Mouse (Mus musculus) 3T3-L1 (cell line): ENCODE data around the gene Nsun2.

Source experiments
- DNase-seq: peaks from one replicate; pipeline ENCODE4 v3.0.0-alpha.2; 2015; ENCODE audit warnings: low read depth, low spot score

Gene Nsun2

DNA sequence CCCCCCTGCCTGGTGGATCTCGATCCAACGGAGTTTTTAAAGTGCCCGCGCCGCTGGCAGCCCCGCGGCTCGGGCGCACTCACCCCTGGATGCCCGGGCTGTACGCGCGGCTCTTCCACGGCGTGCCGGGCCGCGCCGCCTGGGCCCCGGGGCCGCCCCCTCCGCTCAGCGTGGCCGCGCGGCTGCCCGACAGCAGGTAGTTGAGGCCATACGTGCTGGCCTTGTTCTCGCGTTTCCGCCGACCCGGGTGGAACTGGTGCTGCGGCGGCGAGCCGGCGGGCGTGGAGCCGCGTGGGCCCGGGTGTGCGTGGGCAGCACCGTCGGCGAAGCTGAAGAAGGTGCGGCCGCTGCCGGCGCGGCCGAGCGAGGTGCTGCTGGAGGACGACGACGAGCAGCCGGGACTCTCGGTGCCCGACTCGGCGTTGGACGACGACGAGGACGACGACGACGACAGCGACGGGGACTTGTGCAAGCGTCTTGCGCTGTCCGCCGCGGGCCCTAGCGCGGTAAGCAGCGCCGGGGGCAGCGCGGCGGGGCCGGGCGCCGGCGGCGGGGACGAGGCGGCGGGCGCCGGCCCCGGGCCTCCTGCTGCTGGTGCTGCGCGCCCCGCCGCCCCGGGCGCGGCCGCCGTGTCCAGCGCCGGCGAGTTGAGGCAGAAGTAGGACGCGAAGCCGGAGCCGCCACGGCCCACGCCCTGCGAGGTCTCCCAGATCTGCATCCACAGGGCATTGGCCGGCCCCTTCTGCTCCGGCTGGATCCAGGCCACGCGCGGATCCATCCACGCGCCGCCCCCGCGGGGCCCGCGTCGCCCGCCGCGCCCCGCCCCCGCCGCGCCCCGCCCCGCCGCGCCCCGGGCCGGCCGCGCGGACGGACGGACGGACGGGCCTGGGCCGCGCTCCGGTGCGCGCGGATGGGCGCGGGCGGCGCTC is at the start of gene Nsun2:
Gene Nsun2 (plus strand): TSS at position 342 of the 929 bp plus-strand sequence.
- DNase-seq: no peak

DNA sequence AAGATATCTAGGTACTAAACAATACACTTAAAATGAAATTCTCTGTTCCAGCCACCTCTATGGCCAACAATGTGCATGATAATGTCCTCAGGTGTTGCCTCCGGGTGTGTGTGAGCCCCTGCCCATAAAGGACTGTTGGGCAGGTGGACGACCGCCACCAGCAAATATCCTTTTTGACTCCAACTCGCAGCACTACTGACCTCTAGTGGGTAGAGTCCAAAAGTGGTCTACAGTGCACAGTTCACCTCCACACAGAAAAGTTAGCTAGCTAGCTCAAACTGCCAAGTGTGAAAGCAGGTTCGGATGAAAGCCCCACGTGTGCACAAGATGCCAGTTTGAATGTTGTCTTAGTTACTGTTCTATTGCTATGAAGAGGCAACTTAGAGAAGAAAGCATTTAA is 48.2 kb upstream of the Nsun2 start:
- DNase-seq: peak; percentile 40

DNA sequence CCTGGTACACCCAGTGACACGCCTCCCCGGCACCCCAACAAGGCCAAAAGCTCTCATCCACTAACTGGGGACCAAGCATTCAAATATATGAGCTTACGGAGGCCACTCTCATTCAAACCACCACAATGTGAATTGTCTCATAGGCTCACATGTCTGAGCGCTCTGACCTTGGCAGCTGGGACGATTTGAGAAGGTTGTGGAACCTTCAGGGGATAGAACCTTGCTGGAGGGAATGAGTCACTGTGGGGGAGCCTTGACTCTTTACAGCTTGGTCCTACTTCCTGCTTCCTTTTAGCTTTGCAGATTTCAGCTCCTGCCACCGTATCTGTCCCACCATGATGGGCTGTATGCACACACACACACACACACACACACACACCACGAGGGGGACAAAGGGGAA is 47.7 kb upstream of the Nsun2 start:
- peak; percentile 44 for DNase-seq

DNA sequence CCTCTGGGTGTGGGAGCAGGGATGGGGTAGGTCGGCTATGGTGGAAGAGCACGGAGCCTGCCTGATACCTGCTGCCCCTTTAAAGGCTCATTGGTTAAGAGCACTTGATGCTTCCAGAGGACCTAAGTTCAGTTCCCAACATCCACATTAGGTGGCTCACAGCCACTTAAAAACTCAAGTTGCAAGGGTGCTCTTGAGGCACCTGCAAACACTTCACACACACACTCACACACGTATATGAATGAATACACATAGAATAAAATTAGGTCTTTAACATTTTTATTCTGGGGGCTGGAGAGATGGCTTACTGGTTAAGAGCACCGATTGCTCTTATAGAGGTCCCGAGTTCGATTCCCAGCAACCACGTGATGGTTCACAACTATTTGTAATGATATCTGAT is 46.4 kb upstream of the Nsun2 start:
- no peak for DNase-seq

DNA sequence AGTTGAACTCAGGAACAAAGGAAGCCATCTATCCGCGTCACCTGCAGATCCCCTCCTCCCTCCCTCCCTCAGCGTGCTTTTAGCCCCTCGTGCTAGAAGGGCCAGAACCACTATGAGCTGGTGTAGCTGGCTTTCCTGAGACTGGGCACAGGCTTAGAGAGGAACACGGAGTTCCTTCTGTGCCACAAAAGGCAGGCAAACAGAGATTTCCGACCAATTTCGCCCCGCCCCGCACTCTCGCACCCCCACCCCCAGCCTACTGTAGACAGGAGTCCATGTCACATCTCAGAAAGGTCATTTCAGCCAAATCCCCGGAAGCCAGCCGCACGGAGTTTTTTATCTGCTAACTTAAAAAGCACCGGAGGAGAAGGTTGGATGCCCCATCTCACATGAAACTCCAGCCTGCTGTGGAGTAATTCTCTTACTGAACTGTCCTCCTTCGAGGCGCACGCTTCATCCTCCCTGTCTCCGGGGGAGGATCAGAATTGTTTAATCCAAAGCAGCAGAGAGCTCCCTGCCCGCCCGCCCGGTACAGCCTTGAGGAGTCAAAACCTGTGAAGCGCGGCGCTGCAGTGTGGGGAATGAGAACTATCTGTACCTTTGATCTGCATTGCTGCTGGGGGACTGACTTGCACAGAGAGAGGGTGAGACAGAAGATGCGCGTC is 45.8 kb upstream of the Nsun2 start:
- DNase-seq: no peak

DNA sequence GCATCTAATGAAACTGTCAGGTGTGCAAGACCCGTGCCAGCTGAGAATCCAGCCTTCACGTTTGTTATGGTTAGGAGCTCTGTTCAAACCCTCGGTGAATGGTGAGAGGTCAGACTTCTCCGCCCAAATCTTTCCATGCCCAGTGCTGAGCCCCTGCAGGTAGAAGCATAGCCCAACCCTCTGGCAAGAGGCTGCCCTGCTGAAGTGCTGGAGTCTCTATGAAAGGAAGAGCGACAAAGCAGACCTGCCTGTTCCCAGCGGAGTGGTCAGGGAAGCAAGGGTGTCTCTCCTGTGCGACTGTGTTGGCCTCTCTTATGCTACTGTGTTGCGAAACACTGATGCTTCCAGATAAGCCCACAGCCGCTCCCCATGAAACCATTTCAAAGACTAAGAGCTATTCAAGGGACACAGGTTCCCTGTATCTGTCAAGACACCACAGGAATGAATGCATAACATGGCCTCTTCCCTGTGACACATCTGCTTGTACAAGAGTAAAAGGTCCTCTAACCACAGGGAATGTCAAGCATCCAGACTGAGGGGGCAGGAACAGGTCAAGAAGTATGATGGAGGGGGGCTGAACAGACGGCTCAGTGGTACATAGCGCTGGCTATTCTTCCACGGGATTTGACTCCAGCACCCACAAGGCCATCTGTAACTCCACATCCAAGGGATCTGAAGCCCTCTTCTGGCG is 44.8 kb upstream of the Nsun2 start:
- peak; percentile 65 for DNase-seq

DNA sequence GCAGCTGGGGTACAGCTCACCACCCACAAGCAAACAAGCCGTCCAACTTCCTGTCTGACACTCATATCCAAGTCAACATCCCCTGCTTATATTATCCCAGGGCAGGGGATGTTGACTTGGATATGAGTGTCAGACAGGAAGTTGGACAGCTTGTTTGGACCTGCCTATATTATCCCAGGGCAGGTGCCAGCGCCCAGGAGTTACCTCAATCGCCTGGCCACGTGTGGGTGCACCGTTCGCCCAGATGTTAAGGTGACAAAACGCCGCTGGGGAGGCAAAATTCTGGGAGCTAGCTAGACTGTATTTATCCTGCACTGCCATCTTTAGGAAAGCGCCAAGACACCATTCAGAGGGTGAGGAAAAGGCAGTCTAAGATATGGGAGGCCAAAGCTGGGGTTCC is 43.8 kb upstream of the Nsun2 start:
- no peak for DNase-seq

DNA sequence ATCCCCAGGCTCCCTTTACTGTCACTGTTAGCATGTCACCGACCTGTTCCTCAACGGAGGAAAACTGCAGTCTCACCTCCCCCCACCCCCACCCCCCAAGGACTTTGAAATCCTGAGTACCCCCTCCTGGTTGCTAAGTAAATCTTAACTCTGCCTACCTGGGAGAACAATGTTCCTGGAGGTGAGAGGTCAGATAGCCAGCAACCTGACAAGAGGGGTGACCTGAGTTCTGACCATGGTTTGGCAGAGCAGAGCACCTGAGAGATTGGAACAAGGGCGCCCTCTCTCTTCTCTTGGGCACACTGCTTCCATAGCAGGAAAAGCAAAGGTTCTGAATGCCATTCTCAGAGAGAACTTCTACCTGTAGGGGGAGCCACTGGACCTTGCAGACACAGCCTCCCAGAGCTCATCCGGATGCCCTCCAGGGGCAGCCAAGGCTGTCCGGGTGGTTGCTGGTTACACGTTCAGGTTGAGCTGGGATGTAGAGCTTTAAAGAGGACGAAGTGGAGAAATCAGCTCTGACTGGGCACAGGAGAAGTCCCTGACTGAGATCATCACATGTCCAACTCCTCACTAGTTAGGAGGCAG is 40.6 kb upstream of the Nsun2 start:
- peak; percentile 73 for DNase-seq

DNA sequence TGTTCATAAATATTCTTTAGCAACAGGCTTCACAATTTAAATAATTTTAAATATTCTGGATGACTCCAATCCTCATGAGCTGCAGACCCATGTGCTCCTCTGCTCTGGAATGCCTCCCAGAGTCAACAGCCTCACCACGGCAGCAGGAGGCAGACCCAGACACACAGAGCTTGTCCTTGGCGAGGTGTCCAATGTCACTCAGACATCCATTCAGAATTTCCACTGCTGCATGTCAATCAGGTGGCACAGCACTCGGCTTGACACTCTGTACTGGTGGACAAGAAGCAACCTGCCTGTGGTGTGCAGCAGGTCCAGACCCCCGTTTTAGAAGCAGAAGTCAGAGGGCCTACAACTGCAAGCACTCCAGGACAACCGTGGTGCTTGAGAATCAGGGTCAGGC is 35.3 kb upstream of the Nsun2 start:
- no peak for DNase-seq

DNA sequence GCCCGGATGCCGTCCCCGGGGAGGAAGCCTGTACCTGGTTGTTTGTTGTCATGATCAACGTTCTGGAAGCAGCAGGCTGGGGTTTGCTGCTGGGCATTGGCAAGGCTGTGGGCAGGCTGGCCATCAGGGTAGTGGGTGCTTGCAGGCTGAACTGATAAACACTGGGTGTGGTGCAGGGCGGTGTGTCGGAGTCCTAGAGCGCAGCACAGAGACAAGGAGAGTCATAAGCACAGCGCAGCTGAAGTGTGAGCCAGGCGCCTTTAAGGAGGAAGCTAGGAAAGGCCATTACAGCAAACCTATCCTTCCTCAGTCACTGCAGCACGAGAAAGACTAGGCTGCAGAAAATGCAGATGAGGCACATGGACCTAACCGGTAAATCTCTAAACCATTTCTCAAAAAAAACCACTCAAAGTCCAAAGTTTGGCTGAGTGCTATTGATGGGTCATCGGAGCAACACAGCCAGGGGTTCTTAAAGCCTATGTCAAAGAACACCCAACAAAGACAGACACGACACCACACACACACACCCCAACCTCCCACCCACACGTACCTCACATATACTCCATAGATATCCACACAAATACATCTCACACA is 31.3 kb upstream of the Nsun2 start:
- DNase-seq: no peak

DNA sequence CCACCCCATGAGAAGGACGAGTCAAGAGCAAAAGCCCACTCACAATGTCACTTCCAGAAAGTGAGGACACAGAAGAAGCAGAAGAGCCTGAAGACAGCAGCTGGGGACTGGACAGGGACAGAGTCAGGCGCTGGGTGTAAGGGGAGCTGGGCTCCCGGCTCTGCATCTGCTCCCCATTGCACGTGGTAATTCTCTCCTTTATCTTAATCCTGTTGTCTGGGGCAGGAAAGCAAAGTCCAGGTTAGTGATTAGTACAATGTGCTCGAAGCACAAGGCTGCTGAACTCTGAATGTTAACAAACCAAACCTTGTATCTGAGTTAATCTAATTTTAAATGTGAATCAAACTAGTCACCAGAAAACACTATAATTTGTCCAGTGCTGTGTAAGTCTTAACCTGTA is 30.7 kb upstream of the Nsun2 start:
- no peak for DNase-seq

DNA sequence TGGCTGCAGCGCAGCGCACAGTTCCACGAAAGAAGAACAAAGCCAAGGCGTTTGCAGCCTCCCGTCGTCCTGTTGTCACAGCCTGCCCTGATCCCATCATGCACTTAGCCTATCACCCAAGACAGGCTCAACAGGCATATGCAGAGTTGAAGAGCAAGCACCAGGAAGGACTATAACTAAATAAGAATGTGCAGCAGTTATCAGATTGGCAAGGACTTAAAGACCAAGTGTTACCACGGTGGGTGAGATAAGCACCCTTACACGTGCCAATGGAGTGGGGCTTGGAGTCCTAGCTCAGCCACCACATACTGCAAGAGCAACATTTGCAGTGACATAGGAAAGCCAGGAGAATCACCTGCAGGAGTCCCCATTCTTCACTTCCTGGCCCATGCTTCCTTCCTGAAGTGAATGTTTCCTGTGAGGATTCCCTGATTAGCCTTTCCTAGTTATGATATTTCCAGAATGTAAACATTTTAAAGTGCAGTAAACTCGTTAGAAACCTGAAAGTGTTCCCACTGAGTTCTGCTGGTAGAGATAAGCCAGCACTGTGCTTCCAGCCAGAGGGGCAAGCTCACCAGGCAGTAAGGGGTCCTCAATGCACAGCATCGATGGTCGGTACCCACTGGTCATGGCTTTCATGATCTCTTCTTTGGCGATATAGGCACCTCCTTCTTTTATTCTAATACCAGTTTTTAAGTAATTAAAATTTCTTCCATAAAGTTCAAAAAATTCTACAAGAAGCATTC is 27.0 kb upstream of the Nsun2 start:
- no peak for DNase-seq

DNA sequence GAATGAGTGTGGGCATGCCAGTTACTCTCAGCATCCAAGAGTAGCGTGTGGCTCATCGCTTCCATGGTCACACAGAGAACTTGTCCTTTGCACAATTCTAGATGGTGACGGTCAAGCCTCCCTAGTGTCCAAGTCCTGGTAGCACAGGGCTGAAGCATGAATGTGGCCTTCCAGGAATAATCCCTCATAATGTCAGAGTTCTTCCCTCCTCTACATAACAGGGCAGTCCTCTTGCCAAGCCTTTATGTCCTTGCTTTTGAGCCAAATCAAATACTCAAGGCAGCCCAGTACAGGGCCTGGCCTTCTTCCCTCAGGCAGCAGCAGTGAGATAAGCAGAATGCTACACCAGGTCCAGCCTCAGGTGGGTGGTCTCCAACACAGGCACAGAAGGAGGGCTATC is 25.9 kb upstream of the Nsun2 start:
- DNase-seq: no peak

DNA sequence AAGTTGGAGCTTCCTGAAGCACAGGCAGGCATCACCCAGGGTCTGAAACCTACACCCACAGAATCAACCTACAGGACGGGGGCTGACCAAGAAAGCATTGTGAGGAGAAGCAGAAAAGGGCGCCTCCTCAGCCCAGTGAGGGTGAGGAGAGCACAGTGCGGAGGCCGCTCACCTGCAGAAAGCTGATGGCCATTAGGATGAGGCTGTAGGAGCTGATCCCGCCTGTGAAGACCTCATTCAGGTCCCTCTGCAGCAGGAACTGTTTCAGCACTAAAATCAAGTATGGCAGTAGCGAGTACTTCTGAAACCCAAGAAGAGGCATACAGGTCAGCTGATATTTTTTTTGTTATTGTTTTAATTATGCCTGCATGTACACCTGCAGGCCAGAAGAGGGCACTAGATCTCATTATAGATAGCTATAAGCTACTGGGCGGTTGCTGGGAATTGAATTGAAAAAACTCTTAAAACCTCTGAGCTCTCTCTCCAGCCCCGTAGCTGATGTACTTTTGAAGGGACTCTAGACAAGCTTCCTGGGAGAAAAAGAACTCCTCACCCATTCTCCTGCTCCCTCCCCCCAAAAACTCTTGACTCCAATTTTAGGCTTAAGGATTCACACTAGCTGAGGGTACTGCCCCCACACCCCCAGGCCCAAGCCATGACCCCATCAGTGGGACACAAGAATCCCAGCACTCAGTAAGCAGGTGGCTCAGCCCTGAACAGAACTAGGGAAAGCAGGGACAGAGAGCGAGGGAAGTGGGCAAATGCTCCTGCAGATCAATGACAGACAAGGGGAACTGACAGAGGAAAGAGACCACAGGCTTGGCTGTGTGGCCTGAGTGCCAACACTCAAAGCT is 23.9 kb upstream of the Nsun2 start:
- DNase-seq: peak; percentile 59

DNA sequence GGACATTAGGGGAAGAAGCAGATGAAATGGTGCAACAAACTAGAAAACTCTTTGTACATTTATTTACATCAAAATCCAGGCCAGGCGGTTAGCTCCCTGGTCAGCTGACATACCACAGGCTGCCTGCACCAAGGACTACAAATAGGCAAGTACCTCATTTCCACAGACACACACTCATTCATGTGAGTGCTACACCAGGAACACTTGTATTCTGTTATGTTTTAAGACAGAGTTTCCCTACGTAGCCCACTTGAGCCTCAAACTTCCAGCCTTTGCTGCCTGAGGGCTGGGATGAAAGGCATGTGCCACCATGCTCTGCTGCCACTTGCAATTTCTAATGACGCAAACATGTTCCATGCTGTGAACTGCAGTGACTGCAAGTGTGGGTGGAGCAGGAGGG is 18.5 kb upstream of the Nsun2 start:
- no peak for DNase-seq

DNA sequence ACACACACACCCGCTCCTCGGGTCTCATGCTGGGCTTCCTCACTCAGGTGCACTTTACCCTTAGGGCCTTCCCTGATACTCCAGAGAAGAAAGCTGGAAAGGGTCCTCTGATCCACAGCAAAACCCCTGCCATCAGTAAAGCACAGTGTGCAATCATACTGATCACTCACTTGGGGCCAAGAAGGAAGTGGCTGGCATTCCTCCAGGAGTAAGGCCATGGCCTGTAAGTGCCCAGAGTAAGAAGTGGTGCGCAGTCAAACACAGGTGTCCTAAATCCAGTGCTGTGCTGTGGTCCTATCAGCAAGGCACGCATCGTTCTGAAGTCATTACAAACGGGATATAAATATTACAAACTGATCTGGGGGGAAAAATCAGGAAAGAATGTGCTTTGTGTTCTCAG is 16.1 kb upstream of the Nsun2 start:
- DNase-seq: no peak

DNA sequence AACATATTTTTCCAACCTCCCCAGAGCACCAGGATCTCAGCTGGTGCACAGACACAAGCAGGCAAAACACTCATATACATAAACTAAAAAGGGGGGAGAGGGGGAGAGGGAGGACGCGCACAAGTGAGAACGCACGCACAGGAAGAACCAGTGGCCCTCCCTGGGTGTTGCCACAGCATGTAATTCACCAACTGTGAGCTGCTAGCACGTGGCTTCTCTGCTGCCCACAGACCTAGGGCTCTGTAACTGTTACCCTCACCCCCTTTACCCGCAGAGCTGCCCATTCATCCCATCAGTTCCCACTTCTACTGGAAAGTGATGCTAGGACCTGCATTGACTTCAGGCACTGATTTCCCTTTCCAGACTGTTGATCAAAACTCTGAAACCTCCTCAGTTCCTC is 14.4 kb upstream of the Nsun2 start:
- DNase-seq: no peak

DNA sequence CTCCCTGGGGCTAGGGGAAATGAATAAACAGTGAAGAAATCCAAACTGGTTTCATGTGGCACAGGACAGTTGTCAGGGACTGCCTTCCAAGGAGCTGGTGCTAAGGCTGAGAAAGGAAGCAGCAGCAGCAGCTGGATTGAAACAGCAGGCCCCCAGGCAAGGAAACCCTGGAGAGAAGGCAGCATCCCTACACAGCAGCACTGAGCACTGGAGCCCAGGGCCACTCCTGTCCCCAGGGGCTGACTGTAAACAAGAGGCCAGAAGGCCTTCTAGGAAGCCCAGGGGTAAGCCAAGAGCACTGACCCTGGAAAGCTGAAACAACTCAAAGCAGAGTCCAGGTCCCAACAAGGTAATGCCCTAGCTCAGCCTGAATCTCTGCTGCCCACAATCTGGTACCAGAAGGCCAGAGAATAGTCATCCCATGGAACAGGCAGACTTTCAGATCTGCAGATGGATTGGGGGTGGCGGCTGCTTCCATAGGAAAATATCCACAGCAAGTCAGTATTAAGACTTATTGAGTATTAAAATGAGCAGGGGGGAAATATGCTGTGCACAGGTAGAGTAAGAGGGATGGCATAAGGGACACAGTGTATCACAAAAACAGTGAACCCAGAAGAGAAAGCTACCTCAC is 11.3 kb upstream of the Nsun2 start:
- DNase-seq: no peak

DNA sequence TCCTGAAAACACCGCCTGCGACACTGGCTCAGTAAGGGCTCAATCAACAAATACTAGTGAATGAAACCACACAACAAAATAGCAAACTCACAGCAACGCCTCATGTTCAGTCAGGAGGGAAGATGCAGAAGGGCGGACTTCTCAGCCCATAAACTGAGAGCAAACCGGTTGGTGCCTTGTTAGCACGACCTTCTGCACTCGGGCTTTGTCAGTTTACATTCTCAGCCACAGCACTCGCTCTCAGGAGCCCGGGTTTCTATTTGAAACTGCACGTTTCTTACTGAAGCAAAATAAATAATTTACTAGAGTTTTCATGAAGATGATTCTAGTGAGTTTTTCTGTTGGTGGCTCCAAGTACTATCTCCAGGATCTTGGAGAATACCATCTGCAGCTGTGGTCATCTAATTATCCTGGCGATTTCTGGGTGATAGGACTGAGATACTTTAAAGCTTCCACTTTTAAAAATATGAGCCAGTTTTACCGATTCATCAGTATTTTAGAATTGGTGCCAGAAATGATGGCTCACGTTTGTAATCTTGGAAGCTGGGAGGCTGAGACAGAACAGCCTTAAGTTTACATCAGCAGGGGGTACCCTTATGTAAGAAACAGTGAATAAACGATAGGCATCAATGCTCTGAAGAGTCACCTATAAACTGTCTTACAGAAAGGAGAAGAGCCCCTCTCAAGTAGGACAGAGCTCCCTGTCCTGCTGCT is 9.9 kb upstream of the Nsun2 start:
- peak; percentile 53 for DNase-seq
